Mouse (Mus musculus) MEL (cell line): ENCODE results near the gene Zfp759. TPM values are rescaled to one million over a fixed set of nuclear protein-coding genes. Genes with fewer than 3 reads are reported as not detected.

Source experiments
- DNase-seq: peaks from one replicate; pipeline ENCODE4 v3.0.0; 2011; ENCODE audit warnings: low read depth, low spot score
- H3K27ac ChIP-seq: 2 replicates; pipeline ENCODE4 v1.5.1; 2012; ENCODE audit warnings: low read depth, mild to moderate bottlenecking, control low read depth, low read length, moderate library complexity; ENCODE audit not compliant: control insufficient read depth
- H3K27me3 ChIP-seq, 2 experiments: fragments of 150-350 bp in 1 of 2; sonication (generic) in 1 of 2; 2 replicates each; pipeline ENCODE4 v1.6.1; 2012; ENCODE audit warnings: low read length in 2 of 2, mild to moderate bottlenecking in 2 of 2, improper control_type of control experiment in 1 of 2, moderate library complexity in 1 of 2; ENCODE audit not compliant: insufficient read depth in 2 of 2, control insufficient read depth in 1 of 2
- H3K36me3 ChIP-seq, 2 experiments: 2 replicates each; pipeline ENCODE4 v1.6.1; 2012 to 2014; ENCODE audit warnings: low read length in 2 of 2, improper control_type of control experiment in 1 of 2, inconsistent platforms in 1 of 2, mild to moderate bottlenecking in 1 of 2; ENCODE audit not compliant: insufficient read depth in 2 of 2, control insufficient read depth in 1 of 2
- H3K4me1 ChIP-seq, 2 experiments: fragments of 150-350 bp in 1 of 2; sonication (generic) in 1 of 2; 2 replicates each; pipeline ENCODE4 v1.6.1; 2012; ENCODE audit warnings: low read length in 2 of 2, improper control_type of control experiment in 1 of 2, mild to moderate bottlenecking in 1 of 2; ENCODE audit not compliant: insufficient read depth in 2 of 2, control insufficient read depth in 1 of 2
- H3K4me3 ChIP-seq, 2 experiments: fragments of 150-350 bp in 1 of 2; sonication (generic) in 1 of 2; 2 replicates each; pipeline ENCODE4 v1.5.1; 2012; ENCODE audit warnings: low read depth in 2 of 2, low read length in 2 of 2, mild to moderate bottlenecking in 2 of 2, moderate library complexity in 2 of 2, control low read depth in 1 of 2, improper control_type of control experiment in 1 of 2; ENCODE audit not compliant: control insufficient read depth in 1 of 2, insufficient read depth in 1 of 2
- H3K79me2 ChIP-seq: 2 replicates; pipeline ENCODE4 v1.6.1; 2012; ENCODE audit warnings: mild to moderate bottlenecking, low read length, moderate library complexity; ENCODE audit not compliant: control insufficient read depth, poor library complexity, insufficient read depth
- H3K9ac ChIP-seq: 2 replicates; pipeline ENCODE4 v1.6.1; 2012; ENCODE audit warnings: low read depth, mild to moderate bottlenecking, control low read depth, low read length, moderate library complexity; ENCODE audit not compliant: control insufficient read depth, poor library complexity, severe bottlenecking
- H3K9me3 ChIP-seq: fragments of 150-350 bp; sonication (generic); replicated peaks from 2 replicates; pipeline ENCODE4 v1.6.1; 2012; ENCODE audit warnings: mild to moderate bottlenecking, low read length, improper control_type of control experiment, moderate library complexity; ENCODE audit not compliant: insufficient read depth
- BHLHE40 ChIP-seq: IDR thresholded peaks from 2 replicates; pipeline ENCODE4 v1.6.1; 2012; ENCODE audit warnings: low read depth, mild to moderate bottlenecking, inconsistent platforms, low read length, improper control_type of control experiment, borderline replicate concordance
- CHD1 ChIP-seq: IDR thresholded peaks from 2 replicates; pipeline ENCODE4 v1.6.1; 2012; ENCODE audit warnings: low read depth, mild to moderate bottlenecking, inconsistent platforms, low read length, improper control_type of control experiment
- ELF1 ChIP-seq: IDR thresholded peaks from 2 replicates; pipeline ENCODE4 v1.6.1; 2014; ENCODE audit warnings: low read depth, mild to moderate bottlenecking, inconsistent platforms, low read length, improper control_type of control experiment, moderate library complexity
- EP300 ChIP-seq, 2 experiments: IDR thresholded peaks; 2 replicates each; pipeline ENCODE4 v1.6.1; 2011; ENCODE audit warnings: improper control_type of control experiment in 2 of 2, low read length in 2 of 2, low read depth in 1 of 2, mild to moderate bottlenecking in 1 of 2
- ETS1 ChIP-seq: IDR thresholded peaks from 2 replicates; pipeline ENCODE4 v1.6.1; 2012; ENCODE audit warnings: low read depth, mild to moderate bottlenecking, inconsistent platforms, low read length, improper control_type of control experiment, moderate library complexity
- GABPA ChIP-seq: IDR thresholded peaks from 2 replicates; pipeline ENCODE4 v1.6.1; 2012; ENCODE audit warnings: low read depth, mild to moderate bottlenecking, inconsistent platforms, low read length, improper control_type of control experiment, moderate library complexity
- JUND ChIP-seq: IDR thresholded peaks from 2 replicates; pipeline ENCODE4 v1.6.1; 2011; ENCODE audit warnings: low read depth, mild to moderate bottlenecking, improper control_type of control experiment, low read length
- KAT2A ChIP-seq: conservative IDR thresholded peaks from 2 replicates; pipeline ENCODE4 v1.6.1; 2012; ENCODE audit warnings: low read depth, low read length, improper control_type of control experiment, inconsistent platforms
- MEF2A ChIP-seq: IDR thresholded peaks from 2 replicates; pipeline ENCODE4 v1.6.1; 2014; ENCODE audit warnings: low read depth, mild to moderate bottlenecking, inconsistent platforms, low read length, improper control_type of control experiment; ENCODE audit not compliant: poor library complexity, insufficient replicate concordance, severe bottlenecking; ENCODE audit errors: extremely low read depth
- MYC ChIP-seq: IDR thresholded peaks from 2 replicates; pipeline ENCODE4 v1.6.1; 2011; ENCODE audit warnings: low read depth, mild to moderate bottlenecking, low read length, improper control_type of control experiment, moderate library complexity
- NRF1 ChIP-seq: IDR thresholded peaks from 2 replicates; pipeline ENCODE4 v1.6.1; 2014; ENCODE audit warnings: low read depth, mild to moderate bottlenecking, inconsistent platforms, low read length, improper control_type of control experiment, moderate library complexity; ENCODE audit not compliant: poor library complexity, insufficient read depth, severe bottlenecking
- POLR2AphosphoS5 ChIP-seq: IDR thresholded peaks from 2 replicates; pipeline ENCODE4 v1.6.1; 2012; ENCODE audit warnings: low read depth, borderline replicate concordance, mild to moderate bottlenecking, inconsistent platforms, low read length, moderate library complexity, mixed read lengths
- RCOR1 ChIP-seq: IDR thresholded peaks from 2 replicates; pipeline ENCODE4 v1.6.1; 2012; ENCODE audit warnings: low read depth, mild to moderate bottlenecking, inconsistent platforms, low read length, improper control_type of control experiment
- SMC3 ChIP-seq: IDR thresholded peaks from 2 replicates; pipeline ENCODE4 v1.6.1; 2011; ENCODE audit warnings: low read depth, low read length, improper control_type of control experiment
- ZMIZ1 ChIP-seq: IDR thresholded peaks from 2 replicates; pipeline ENCODE4 v1.6.1; 2012; ENCODE audit warnings: low read depth, mild to moderate bottlenecking, inconsistent platforms, low read length, improper control_type of control experiment, moderate library complexity
- polyA plus RNA-seq, 2 experiments: library from polyadenylated mRNA; stranded (reverse) in 1 of 2; unstranded in 1 of 2; fragments of >175 nt in 1 of 2; fragments of >200 nt in 1 of 2; gene quantifications; 2 replicates each; pipeline versions ENCODE4 v1.2.1 to v1.2.4; 2012; ENCODE audit warnings: low replicate concordance in 2 of 2, low read depth in 1 of 2; ENCODE audit not compliant: insufficient read length in 2 of 2, insufficient read depth in 1 of 2, missing spikeins in 1 of 2
- total RNA-seq: library from RNA; depleted of rRNA; stranded (reverse); fragments of 300-350 nt; gene quantifications from 2 replicates; pipeline ENCODE4 v1.2.3, GENCODE M21; 2012

The Zfp759 gene
- total and polyA plus RNA-seq, 3 experiments: 1.5 to 2.3 TPM; not detected in 1

DNA sequence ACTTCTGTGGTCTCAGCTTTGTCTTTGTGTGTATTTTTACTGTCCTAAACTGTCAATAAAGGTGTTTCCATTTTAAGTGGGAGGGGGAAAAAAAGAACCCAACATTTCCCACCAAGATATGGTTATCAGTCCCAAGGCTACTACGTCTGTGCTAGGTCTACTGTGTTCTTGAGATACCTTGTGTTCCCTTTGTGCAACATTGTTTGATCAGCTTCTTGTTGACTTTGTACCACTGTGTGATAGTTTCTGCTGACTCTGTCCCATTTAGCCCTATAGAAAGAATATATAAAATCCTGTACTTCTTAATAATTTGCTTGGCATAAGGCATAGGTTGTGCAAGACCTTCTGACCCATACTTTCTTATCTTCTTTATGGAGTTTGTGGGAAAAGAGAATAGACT, 31.3 kb upstream of the Zfp759 start:
- H3K4me1 ChIP-seq: no peaks in the 10 kb centered on the region
- H3K9me3 ChIP-seq: no peaks in the 10 kb centered on the region
- TF ChIP-seq GABPA (no peak), MYC (no peak), ELF1 (no peak), ETS1 (no peak), RCOR1 (no peak), BHLHE40 (no peak), EP300 (IDR thresholded peaks at IDR 0.05; ENCODE audit: low read depth in 1 of 2, low read length in 2 of 2) (no peak)
- DNase-seq: no peak
- H3K36me3 ChIP-seq: no peaks in the 10 kb centered on the region
- no peak overlapping the region for H3K4me3 ChIP-seq
- no peaks in the 10 kb centered on the region for H3K27me3 ChIP-seq
- H3K27ac ChIP-seq: no peak overlapping the region
- H3K9ac ChIP-seq: no peak overlapping the region
- H3K79me2 ChIP-seq: no peaks in the 10 kb centered on the region

DNA sequence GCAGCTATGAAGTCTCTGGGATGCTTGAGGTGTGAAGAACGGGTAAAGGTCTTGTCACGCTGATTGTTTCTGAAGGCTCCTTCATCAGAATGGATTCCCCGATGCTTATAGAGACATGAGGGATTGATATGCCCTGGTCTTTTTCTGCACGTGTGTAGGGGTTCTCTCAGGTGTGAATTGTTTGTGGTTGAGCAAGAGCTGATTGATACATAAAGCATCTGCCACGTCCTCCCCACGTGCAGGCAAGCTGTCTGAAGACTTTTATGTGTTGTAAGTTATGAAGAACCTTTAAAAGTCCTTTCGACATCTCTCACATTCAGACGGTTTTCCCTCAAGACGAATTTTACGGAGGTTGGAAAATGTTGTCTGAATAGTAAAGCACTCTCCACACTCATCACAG, 23.6 kb upstream of the Zfp759 start, which contains the start of gene Zfp708:
Gene Zfp708 (minus strand): TSS at position 101 of the 400 bp plus-strand sequence.
- H3K9me3 ChIP-seq: no peaks in the 10 kb centered on the region
- H3K79me2 ChIP-seq: no peaks in the 10 kb centered on the region
- no peak within 1 kb of the TSS for H3K4me3 ChIP-seq
- H3K36me3 ChIP-seq: no peaks in the 10 kb centered on the region
- no peak for DNase-seq
- H3K27me3 ChIP-seq: no peaks in the 10 kb centered on the region
- no peak within 1 kb of the TSS for H3K27ac ChIP-seq
- H3K9ac ChIP-seq: no peak within 1 kb of the TSS
- TF ChIP-seq ETS1: no peak
- TF ChIP-seq GABPA: no peak
- no peak for TF ChIP-seq ZMIZ1
- no peak for TF ChIP-seq CHD1
- TF ChIP-seq JUND: no peak
- TF ChIP-seq POLR2AphosphoS5: no peak
- TF ChIP-seq NRF1: no peak
- no peak for TF ChIP-seq KAT2A
- no peak for TF ChIP-seq MEF2A
- TF ChIP-seq SMC3: no peak
- TF ChIP-seq MYC: no peak
- no peaks in the 10 kb centered on the region for H3K4me1 ChIP-seq
